Mouse (Mus musculus) stomach, postnatal 0 days (tissue): ENCODE measurements around the gene 4930474N05Rik.

Experiments used
- CTCF ChIP-seq: IDR thresholded peaks from 2 replicates; pipeline ENCODE4 v1.5.1; 2016; ENCODE audit warnings: antibody characterized with exemption, low read depth, mild to moderate bottlenecking, moderate library complexity
- EP300 ChIP-seq: optimal IDR thresholded peaks from 2 replicates; pipeline ENCODE3; 2016; ENCODE audit warnings: antibody characterized with exemption

DNA sequence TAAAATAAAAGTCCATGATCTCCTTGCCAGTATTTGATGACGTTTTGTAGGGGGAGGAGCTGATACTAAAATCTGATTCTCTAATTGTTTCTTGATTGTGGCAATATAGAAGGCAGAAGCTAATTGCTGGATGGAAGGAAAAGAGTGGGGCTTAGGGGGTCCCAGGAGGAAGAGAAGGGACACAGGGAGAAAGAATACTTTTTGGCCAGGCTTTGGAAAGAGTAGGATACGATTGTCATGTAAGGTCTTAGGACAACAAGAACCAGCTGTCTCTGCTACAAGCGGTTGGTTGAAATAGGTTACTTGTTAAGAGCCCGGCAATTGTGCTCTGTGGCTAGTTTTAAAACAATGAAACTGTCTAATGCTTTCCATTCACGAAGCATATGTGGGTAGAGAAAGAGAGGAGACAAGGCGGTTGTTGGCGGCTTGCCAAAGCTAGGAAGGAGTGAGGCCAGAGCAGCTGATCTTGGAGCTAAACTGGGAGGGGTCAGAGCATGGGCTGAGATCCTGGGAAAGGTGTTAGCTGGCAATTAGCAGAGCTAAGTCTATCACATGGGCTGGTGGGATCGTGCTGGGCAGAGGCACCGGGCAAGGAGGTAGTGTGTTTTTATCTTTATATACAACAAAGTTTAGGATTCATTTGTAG is 45.8 kb upstream of the 4930474N05Rik start:
- TF ChIP-seq CTCF = no peak
- TF ChIP-seq EP300 = no peak
